Comparison of ENCODE assay signal across 20 mouse cellular contexts in genomic region chr14:45304389-45304788, GRCm38 (mm10). TPM values are rescaled to one million over a fixed set of nuclear protein-coding genes. Genes with fewer than 3 reads are reported as not detected.
DNase-seq lines count a peak whose midpoint lies in the region; ATAC-seq and TF ChIP-seq lines count a peak whose summit lies in the region.
"Had no signal": no experiment of that assay in that cellular context is flagged by ENCODE, and none has a peak within 500 bp of the region (broad histone marks: within the 10 kb centered on the region; RNA-seq: fewer than 3 reads in every experiment).

No protein-coding gene starts in this region.

- no peaks in the 10 kb centered on the region for H3K4me1 ChIP-seq in forebrain, postnatal 0 days (ENCODE audit: insufficient read depth)
- peaks cover 3% of the 10 kb centered on the region; the same call in 1 of the 2 replicates for H3K4me1 ChIP-seq in forebrain, embryonic 15.5 days
- H3K4me1 ChIP-seq in kidney, postnatal 0 days (replicated peaks; ENCODE audit: insufficient read depth, low read length), result no peaks in the 10 kb centered on the region
- no peaks in the 10 kb centered on the region for H3K4me1 ChIP-seq in midbrain, embryonic 14.5 days (ENCODE audit: control insufficient read depth, insufficient read depth, low read length)
- no peaks in the 10 kb centered on the region for H3K4me1 ChIP-seq in midbrain, embryonic 11.5 days (ENCODE audit: control insufficient read depth, insufficient read depth, low read length)
- H3K4me1 ChIP-seq in neural tube, embryonic 13.5 days (replicated peaks), result peaks cover 4% of the 10 kb centered on the region; the same call in 1 of the 2 replicates
- H3K4me1 ChIP-seq: forebrain, embryonic 10.5 days; limb, embryonic 10.5 days had no signal

- no peaks in the 10 kb centered on the region for H3K9me3 ChIP-seq in forebrain, postnatal 0 days (ENCODE audit: low read length)
- H3K9me3 ChIP-seq in forebrain, embryonic 15.5 days, result no peaks in the 10 kb centered on the region
- H3K9me3 ChIP-seq in kidney, postnatal 0 days (replicated peaks; ENCODE audit: low read length), result no peaks in the 10 kb centered on the region
- H3K9me3 ChIP-seq in midbrain, embryonic 14.5 days (ENCODE audit: control insufficient read depth, low read length), result no peaks in the 10 kb centered on the region
- no peaks in the 10 kb centered on the region for H3K9me3 ChIP-seq in midbrain, embryonic 11.5 days (ENCODE audit: control insufficient read depth, low read length)
- H3K9me3 ChIP-seq in neural tube, embryonic 13.5 days, result no peaks in the 10 kb centered on the region
- H3K9me3 ChIP-seq: heart, embryonic 10.5 days; limb, embryonic 10.5 days had no signal

- no peak for ATAC-seq in forebrain, postnatal 0 days
- no peak for ATAC-seq in forebrain, embryonic 15.5 days (replicated peaks)
- ATAC-seq in kidney, postnatal 0 days (replicated peaks; ENCODE audit: low FRiP score, low read depth), result no peak
- ATAC-seq in midbrain, embryonic 14.5 days (ENCODE audit: low FRiP score, low TSS enrichment), result no peak
- no peak for ATAC-seq in midbrain, embryonic 11.5 days (ENCODE audit: low FRiP score)
- ATAC-seq in neural tube, embryonic 13.5 days (ENCODE audit: low read depth), result 0 out of 2 replicates have a peak, but pooled peaks have one; percentile 30
- ATAC-seq: liver, postnatal 0 days; lung, postnatal 0 days had no signal

- H3K4me2 ChIP-seq in forebrain, postnatal 0 days (ENCODE audit: low read depth), result no peak overlapping the region
- H3K4me2 ChIP-seq in forebrain, embryonic 15.5 days (replicated peaks), result no peak overlapping the region
- H3K4me2 ChIP-seq in kidney, postnatal 0 days (ENCODE audit: low read length), result no peak overlapping the region
- H3K4me2 ChIP-seq in midbrain, embryonic 14.5 days (ENCODE audit: low read length), result no peak overlapping the region
- H3K4me2 ChIP-seq in midbrain, embryonic 11.5 days, result no peak overlapping the region
- no peak overlapping the region for H3K4me2 ChIP-seq in neural tube, embryonic 13.5 days

- TF ChIP-seq CTCF in forebrain, postnatal 0 days (IDR thresholded peaks at IDR 0.05; ENCODE audit: low read depth), result peak; percentile 37; the same call in 1 of the 2 replicates
- peak; percentile 18; the same call in 1 of the 2 replicates for TF ChIP-seq CTCF in kidney, postnatal 0 days (IDR thresholded peaks at IDR 0.05; ENCODE audit: low read depth)

- no peak overlapping the region for H3K27ac ChIP-seq in forebrain, postnatal 0 days (ENCODE audit: low read depth, low read length)
- H3K27ac ChIP-seq in forebrain, embryonic 15.5 days (replicated peaks), result no peak overlapping the region
- no peak overlapping the region for H3K27ac ChIP-seq in kidney, postnatal 0 days
- no peak overlapping the region for H3K27ac ChIP-seq in midbrain, embryonic 14.5 days (replicated peaks; ENCODE audit: low read depth, low read length)
- H3K27ac ChIP-seq in midbrain, embryonic 11.5 days (ENCODE audit: low read depth, low read length), result no peak overlapping the region
- no peak overlapping the region for H3K27ac ChIP-seq in neural tube, embryonic 13.5 days (replicated peaks)
- H3K27ac ChIP-seq: forebrain, embryonic 10.5 days; heart, embryonic 10.5 days; limb, embryonic 10.5 days; macrophage had no signal

- H3K36me3 ChIP-seq in forebrain, postnatal 0 days (ENCODE audit: insufficient read depth), result peaks cover 45% of the 10 kb centered on the region
- H3K36me3 ChIP-seq in forebrain, embryonic 15.5 days, result peaks cover 27% of the 10 kb centered on the region
- 0 out of 2 replicates have a peak, but pooled peaks cover 12% of the 10 kb centered on the region for H3K36me3 ChIP-seq in kidney, postnatal 0 days (ENCODE audit: insufficient read depth, low read length)
- H3K36me3 ChIP-seq in midbrain, embryonic 14.5 days (ENCODE audit: control insufficient read depth, insufficient read depth, low read length), result peaks cover 39% of the 10 kb centered on the region
- H3K36me3 ChIP-seq in midbrain, embryonic 11.5 days (ENCODE audit: control insufficient read depth, insufficient read depth, low read length), result no peaks in the 10 kb centered on the region; the same call in 1 of the 2 replicates
- H3K36me3 ChIP-seq in neural tube, embryonic 13.5 days, result peaks cover 36% of the 10 kb centered on the region

- H3K4me3 ChIP-seq in forebrain, postnatal 0 days (ENCODE audit: low read depth, low read length), result no peak overlapping the region
- H3K4me3 ChIP-seq in forebrain, embryonic 15.5 days, result no peak overlapping the region
- H3K4me3 ChIP-seq in kidney, postnatal 0 days (replicated peaks; ENCODE audit: low read depth, low read length), result no peak overlapping the region
- no peak overlapping the region for H3K4me3 ChIP-seq in midbrain, embryonic 14.5 days (replicated peaks; ENCODE audit: low read depth, low read length)
- no peak overlapping the region for H3K4me3 ChIP-seq in midbrain, embryonic 11.5 days (ENCODE audit: low read depth, low read length)
- H3K4me3 ChIP-seq in neural tube, embryonic 13.5 days, result no peak overlapping the region
- H3K4me3 ChIP-seq: forebrain, embryonic 10.5 days; heart, embryonic 10.5 days; limb, embryonic 10.5 days had no signal

- no peaks in the 10 kb centered on the region for H3K27me3 ChIP-seq in forebrain, postnatal 0 days (ENCODE audit: insufficient read depth, low read length)
- H3K27me3 ChIP-seq in forebrain, embryonic 15.5 days, result no peaks in the 10 kb centered on the region
- no peaks in the 10 kb centered on the region for H3K27me3 ChIP-seq in kidney, postnatal 0 days (ENCODE audit: insufficient read depth, low read length)
- H3K27me3 ChIP-seq in midbrain, embryonic 14.5 days (ENCODE audit: control insufficient read depth, insufficient read depth, low read length), result no peaks in the 10 kb centered on the region
- H3K27me3 ChIP-seq in midbrain, embryonic 11.5 days (ENCODE audit: control insufficient read depth, insufficient read depth, low read length), result no peaks in the 10 kb centered on the region
- H3K27me3 ChIP-seq in neural tube, embryonic 13.5 days, result no peaks in the 10 kb centered on the region

- H3K9ac ChIP-seq in forebrain, postnatal 0 days, result no peak overlapping the region
- no peak overlapping the region for H3K9ac ChIP-seq in forebrain, embryonic 15.5 days (replicated peaks)
- no peak overlapping the region for H3K9ac ChIP-seq in kidney, postnatal 0 days (ENCODE audit: low read depth, low read length)
- no peak overlapping the region for H3K9ac ChIP-seq in midbrain, embryonic 14.5 days (replicated peaks; ENCODE audit: low read length)
- H3K9ac ChIP-seq in midbrain, embryonic 11.5 days (ENCODE audit: low read length), result no peak overlapping the region
- H3K9ac ChIP-seq in neural tube, embryonic 13.5 days, result no peak overlapping the region
- H3K9ac ChIP-seq: liver, postnatal 0 days had no signal

- DNase-seq in forebrain, postnatal 0 days, result no peak
- no peak for DNase-seq in kidney, postnatal 0 days (ENCODE audit: low spot score)
- DNase-seq in kidney, postnatal 4 days, result no peak
- peak; percentile 23 for DNase-seq in midbrain, embryonic 14.5 days
- DNase-seq in midbrain, embryonic 11.5 days (ENCODE audit: low spot score, missing footprints), result no peak
- DNase-seq in cerebellum, adult 11 months, result no peak
- DNase-seq: adrenal gland, postnatal 25 days; cerebellum, postnatal 10 days; kidney, adult 9 months; kidney, postnatal 36 days; layer of hippocampus, adult 9-11 months; liver, postnatal 0 days; thymus, postnatal 14 days had no signal

- whole genome bisulfite sequencing in forebrain, postnatal 0 days, result 61% methylated on average over 4 of the region's 4 CpGs
- 55% methylated on average over 4 of the region's 4 CpGs for WGBS in forebrain, embryonic 15.5 days
- 83% methylated on average over 4 of the region's 4 CpGs for WGBS in kidney, postnatal 0 days
- 48% methylated on average over 4 of the region's 4 CpGs for WGBS in midbrain, embryonic 14.5 days
- 64% methylated on average over 4 of the region's 4 CpGs for WGBS in midbrain, embryonic 11.5 days
- WGBS in neural tube, embryonic 13.5 days, result 72% methylated on average over 4 of the region's 4 CpGs

RNA-seq across cellular contexts. Expression of gene Ero1l, which starts 14.2 kb away (rescaled TPM):
- 19.1 and 24.9 TPM in 2 replicates for total RNA-seq in forebrain, postnatal 0 days (2014; rRNA removed)
- polyA plus RNA-seq in forebrain, postnatal 0 days (2015; fragmentation: Nextera tagmentation; extraction: Ambion mirVana), result 13.8 and 17.9 TPM in 2 replicates
- polyA plus RNA-seq in forebrain, embryonic 15.5 days (2015; fragmentation: Nextera tagmentation; extraction: Ambion mirVana), result 22.8 and 24.1 TPM in 2 replicates
- 30.8 and 35.8 TPM in 2 replicates for polyA plus RNA-seq in kidney, postnatal 0 days (2015; fragmentation: Nextera tagmentation; extraction: Ambion mirVana)
- 29.9 and 30.0 TPM in 2 replicates for polyA plus RNA-seq in midbrain, embryonic 14.5 days (2014; fragmentation: Nextera tagmentation; extraction: Ambion mirVana)
- 33.8 and 40.9 TPM in 2 replicates for polyA plus RNA-seq in midbrain, embryonic 11.5 days (2014; fragmentation: Nextera tagmentation; extraction: Ambion mirVana)
- polyA plus RNA-seq in neural tube, embryonic 13.5 days (2015; fragmentation: Nextera tagmentation; extraction: Ambion mirVana), result 20.4 and 22.3 TPM in 2 replicates

RNA-seq across cellular contexts. Expression of gene Psmc6, which starts 25.2 kb away (rescaled TPM):
- 156 and 159 TPM in 2 replicates for total RNA-seq in forebrain, postnatal 0 days (2014; rRNA removed)
- 140 and 156 TPM in 2 replicates for polyA plus RNA-seq in forebrain, postnatal 0 days (2015; fragmentation: Nextera tagmentation; extraction: Ambion mirVana)
- polyA plus RNA-seq in forebrain, embryonic 15.5 days (2015; fragmentation: Nextera tagmentation; extraction: Ambion mirVana), result 170 and 179 TPM in 2 replicates
- 146 and 147 TPM in 2 replicates for polyA plus RNA-seq in kidney, postnatal 0 days (2015; fragmentation: Nextera tagmentation; extraction: Ambion mirVana)
- polyA plus RNA-seq in midbrain, embryonic 14.5 days (2014; fragmentation: Nextera tagmentation; extraction: Ambion mirVana), result 184 and 203 TPM in 2 replicates
- 258 and 276 TPM in 2 replicates for polyA plus RNA-seq in midbrain, embryonic 11.5 days (2014; fragmentation: Nextera tagmentation; extraction: Ambion mirVana)
- 178 and 184 TPM in 2 replicates for polyA plus RNA-seq in neural tube, embryonic 13.5 days (2015; fragmentation: Nextera tagmentation; extraction: Ambion mirVana)

RNA-seq across cellular contexts. Expression of gene Styx, which starts 46.5 kb away (rescaled TPM):
- 35.9 and 36.2 TPM in 2 replicates for total RNA-seq in forebrain, postnatal 0 days (2014; rRNA removed)
- polyA plus RNA-seq in forebrain, postnatal 0 days (2015; fragmentation: Nextera tagmentation; extraction: Ambion mirVana), result 59.2 and 72.2 TPM in 2 replicates
- polyA plus RNA-seq in forebrain, embryonic 15.5 days (2015; fragmentation: Nextera tagmentation; extraction: Ambion mirVana), result 63.2 and 65.3 TPM in 2 replicates
- 79.9 and 82.3 TPM in 2 replicates for polyA plus RNA-seq in kidney, postnatal 0 days (2015; fragmentation: Nextera tagmentation; extraction: Ambion mirVana)
- polyA plus RNA-seq in midbrain, embryonic 14.5 days (2014; fragmentation: Nextera tagmentation; extraction: Ambion mirVana), result 61.4 and 66.5 TPM in 2 replicates
- polyA plus RNA-seq in midbrain, embryonic 11.5 days (2014; fragmentation: Nextera tagmentation; extraction: Ambion mirVana), result 31.5 and 34.8 TPM in 2 replicates
- polyA plus RNA-seq in neural tube, embryonic 13.5 days (2015; fragmentation: Nextera tagmentation; extraction: Ambion mirVana), result 60.1 and 68.3 TPM in 2 replicates
